Mouse (Mus musculus): ENCODE results near the gene Chrng.

GRCm38 (mm10) chr1:87225739-87226138, 21.3 kb downstream of the Chrng start:
- TF ChIP-seq GATA1 (IDR thresholded peaks at IDR 0.05; ENCODE audit: borderline replicate concordance, low read length), result no peak
- no peak for TF ChIP-seq FLI1 (IDR thresholded peaks at IDR 0.05; ENCODE audit: low read length)

All from megakaryocyte, embryonic 14.5 days (primary cell).